Mouse (Mus musculus) bone marrow macrophage, adult 2 months (primary cell): ENCODE measurements around the gene Arsa.

Experiments used
- CTCF ChIP-seq: IDR thresholded peaks from 2 replicates; pipeline ENCODE4 v1.5.1; 2012; ENCODE audit warnings: low read depth, mild to moderate bottlenecking, low read length, moderate library complexity
- POLR2A ChIP-seq: IDR thresholded peaks from 2 replicates; pipeline ENCODE4 v1.6.1; 2012; ENCODE audit warnings: mild to moderate bottlenecking, low read depth, low read length, borderline replicate concordance

GRCm38 (mm10) chr15:89477091-89477491 is at the start of gene Arsa:
- no peak for TF ChIP-seq CTCF
- TF ChIP-seq POLR2A = no peak
